8 mouse cellular contexts compared by ENCODE assay signal in the genomic region with DNA sequence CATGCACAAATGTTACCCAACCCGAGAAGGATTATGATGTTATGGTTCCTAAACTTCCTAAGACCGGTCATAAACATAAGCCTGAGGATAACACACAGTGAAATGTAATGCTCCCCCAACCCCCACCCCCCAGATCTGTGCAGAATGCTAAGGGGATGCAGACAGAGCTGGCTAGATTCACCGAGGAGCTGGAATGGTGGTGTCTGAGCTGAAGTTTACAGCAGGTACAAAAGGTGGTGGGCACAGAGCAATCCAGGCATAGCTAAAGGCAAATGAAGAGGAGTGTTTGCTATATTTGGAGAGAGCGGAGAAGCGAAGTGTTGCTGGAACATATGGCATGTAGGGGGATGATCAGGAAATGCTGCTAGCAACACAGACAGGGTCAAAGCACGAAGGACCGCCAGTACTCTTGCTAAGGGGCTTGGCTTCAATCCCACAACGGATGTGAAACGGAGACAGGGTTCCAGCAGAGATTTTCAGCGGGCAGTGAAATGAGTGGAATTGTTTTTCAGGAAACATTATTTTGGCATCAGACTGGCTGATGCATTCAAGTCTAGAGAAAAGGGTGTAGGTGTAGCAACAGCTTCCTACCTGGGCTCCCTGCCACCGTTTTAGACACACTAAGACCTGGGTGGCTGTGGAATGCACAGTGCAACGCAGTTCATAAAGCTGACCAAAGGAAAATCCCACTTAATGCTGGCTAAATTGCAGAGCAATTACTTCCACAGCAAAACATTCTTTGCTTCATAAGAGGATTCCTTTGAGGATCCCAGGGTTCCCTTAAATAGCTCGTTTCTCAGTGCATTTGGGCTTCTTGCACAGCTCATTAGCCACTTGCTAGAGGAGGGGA.
DNase-seq lines count a peak whose midpoint lies in the region; ATAC-seq and TF ChIP-seq lines count a peak whose summit lies in the region.

No protein-coding gene starts in this region.

- 41% methylated on average over 13 of the region's 13 CpGs for WGBS in lung, embryonic 14.5 days
- WGBS in embryonic facial prominence, embryonic 13.5 days = 39% methylated on average over 13 of the region's 13 CpGs
- 30% methylated on average over 13 of the region's 13 CpGs for WGBS in limb, embryonic 15.5 days

- H3K4me1 ChIP-seq in lung, embryonic 14.5 days (ENCODE audit: insufficient read depth) = 0 out of 2 replicates have a peak, but pooled peaks cover 3% of the 10 kb centered on the region
- peaks cover 5% of the 10 kb centered on the region; the same call in 1 of the 2 replicates for H3K4me1 ChIP-seq in embryonic facial prominence, embryonic 13.5 days
- H3K4me1 ChIP-seq in limb, embryonic 15.5 days = peaks cover 8% of the 10 kb centered on the region; the same call in 1 of the 2 replicates

- DNase-seq in lung, embryonic 14.5 days = peak; percentile 83
- no peak for DNase-seq in lung, postnatal 36 days
- DNase-seq in kidney, postnatal 14 days = peak; percentile 69
- no peak for DNase-seq in spleen, postnatal 4 days (ENCODE audit: low spot score in 2 of 2)
- no peak for DNase-seq in adrenal gland, postnatal 36 days

- no peak overlapping the region for H3K4me3 ChIP-seq in lung, embryonic 14.5 days (ENCODE audit: low read depth, low read length)
- H3K4me3 ChIP-seq in embryonic facial prominence, embryonic 13.5 days = no peak overlapping the region
- no peak overlapping the region for H3K4me3 ChIP-seq in limb, embryonic 15.5 days

- peak overlapping the region; percentile 37 for H3K4me2 ChIP-seq in lung, embryonic 14.5 days
- peak overlapping the region; percentile 37 for H3K4me2 ChIP-seq in embryonic facial prominence, embryonic 13.5 days
- 0 out of 2 replicates have a peak overlapping the region, but pooled peaks have one; percentile 17 for H3K4me2 ChIP-seq in limb, embryonic 15.5 days

- H3K36me3 ChIP-seq in lung, embryonic 14.5 days (ENCODE audit: insufficient read depth) = no peaks in the 10 kb centered on the region
- H3K36me3 ChIP-seq in embryonic facial prominence, embryonic 13.5 days = no peaks in the 10 kb centered on the region
- H3K36me3 ChIP-seq in limb, embryonic 15.5 days = no peaks in the 10 kb centered on the region

- H3K27me3 ChIP-seq in lung, embryonic 14.5 days (ENCODE audit: insufficient read depth, low read length) = no peaks in the 10 kb centered on the region
- no peaks in the 10 kb centered on the region for H3K27me3 ChIP-seq in embryonic facial prominence, embryonic 13.5 days
- no peaks in the 10 kb centered on the region for H3K27me3 ChIP-seq in limb, embryonic 15.5 days

- H3K9me3 ChIP-seq in lung, embryonic 14.5 days (ENCODE audit: low read depth, low read length) = no peaks in the 10 kb centered on the region
- no peaks in the 10 kb centered on the region for H3K9me3 ChIP-seq in embryonic facial prominence, embryonic 13.5 days
- H3K9me3 ChIP-seq in limb, embryonic 15.5 days = no peaks in the 10 kb centered on the region

- TF ChIP-seq CTCF in lung, embryonic 14.5 days (IDR thresholded peaks at IDR 0.05; ENCODE audit: low read depth) = no peak

- peak; percentile 93 for ATAC-seq in lung, embryonic 14.5 days (ENCODE audit: insufficient read depth)
- no peak for ATAC-seq in embryonic facial prominence, embryonic 13.5 days (ENCODE audit: insufficient number of reproducible peaks, insufficient read depth, low FRiP score, low TSS enrichment, low read depth)
- peak; percentile 65 for ATAC-seq in limb, embryonic 15.5 days (ENCODE audit: insufficient number of reproducible peaks, low FRiP score, low TSS enrichment, low read depth)
- no peak for ATAC-seq in inflammation-experienced regulatory T-cells, adult 6 months

- no peak overlapping the region for H3K27ac ChIP-seq in lung, embryonic 14.5 days (ENCODE audit: low read depth)
- no peak overlapping the region for H3K27ac ChIP-seq in embryonic facial prominence, embryonic 13.5 days
- H3K27ac ChIP-seq in limb, embryonic 15.5 days = peak overlapping the region; percentile 6; the same call in 1 of the 2 replicates

- H3K9ac ChIP-seq in lung, embryonic 14.5 days = no peak overlapping the region
- H3K9ac ChIP-seq in embryonic facial prominence, embryonic 13.5 days = no peak overlapping the region
- H3K9ac ChIP-seq in limb, embryonic 15.5 days = no peak overlapping the region

Comparison
In these comparisons a context has a peak if more than half of its experiments do, and no peak if none do; other contexts are left out.
1. DNase-seq: peak in lung, embryonic 14.5 days (single experiment) and kidney, postnatal 14 days (single experiment); none in lung, postnatal 36 days (single experiment), spleen, postnatal 4 days (0 of 2) and adrenal gland, postnatal 36 days (0 of 2).
2. ATAC-seq: peak in lung, embryonic 14.5 days (single experiment) and limb, embryonic 15.5 days (single experiment); none in embryonic facial prominence, embryonic 13.5 days (single experiment) and inflammation-experienced regulatory T-cells, adult 6 months (single experiment).
3. Peak in every context shown above with its lines, with median percentiles within 50 percentile points of each other: H3K4me2 ChIP-seq.